Mouse (Mus musculus) kidney, postnatal 36 days (tissue): ENCODE results near the gene Best2.

Source experiments
- DNase-seq, 2 experiments: peaks; one replicate each; pipeline ENCODE4 v3.0.0; 2021 to 2022; ENCODE audit warnings: mixed read lengths in 2 of 2

Gene Best2

GRCm38 (mm10) chr8:85014431-85014830 lies at the start of gene Best2:
Best2 (minus strand) TSS chr8:85014531.
- DNase-seq = no peak

GRCm38 (mm10) chr8:85062603-85063002 lies 48.3 kb upstream of the Best2 start:
- DNase-seq = no peak

DNA sequence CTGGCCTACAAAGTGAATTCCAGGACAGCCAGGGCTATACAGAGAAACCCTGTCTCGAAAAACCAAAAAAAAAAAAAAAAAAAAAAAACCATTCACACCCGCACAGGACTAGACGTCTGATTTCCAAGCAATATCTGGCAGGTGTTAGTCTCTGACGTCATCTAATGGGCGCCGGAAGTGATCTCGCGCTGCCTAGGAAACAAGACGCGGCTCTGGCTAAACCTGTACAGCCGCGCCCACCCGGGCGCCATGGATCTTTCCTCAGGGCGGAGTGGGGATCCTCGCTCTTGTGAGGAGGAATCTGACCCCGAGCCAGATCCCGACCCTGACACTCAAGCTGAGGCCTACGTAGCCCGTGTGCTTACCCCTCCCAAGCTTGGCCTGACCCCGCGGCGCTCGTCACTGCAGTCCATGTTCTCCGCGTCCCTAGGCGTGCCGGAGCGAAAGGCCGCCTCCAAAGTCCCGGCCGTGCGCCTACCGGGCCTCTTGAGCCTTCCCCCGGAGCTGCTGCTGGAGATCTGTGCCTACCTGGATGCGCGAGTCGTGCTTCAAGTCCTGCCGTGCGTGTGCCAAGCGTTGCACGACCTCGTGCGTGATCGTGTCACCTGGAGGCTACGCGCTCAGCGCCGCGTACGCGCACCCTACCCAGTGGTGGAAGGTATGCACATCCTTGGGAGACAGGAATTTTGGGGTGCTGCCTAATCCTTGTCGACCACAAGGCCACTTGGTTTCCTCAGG lies 45.7 kb upstream of the Best2 start, which contains the start of gene Fbxw9:
TSS of gene Fbxw9 (plus strand) at position 177 of the 738 bp plus-strand sequence.
- peak; percentile 95 for DNase-seq

GRCm38 (mm10) chr8:85057367-85057766 lies 43.0 kb upstream of the Best2 start:
- DNase-seq = no peak

DNA sequence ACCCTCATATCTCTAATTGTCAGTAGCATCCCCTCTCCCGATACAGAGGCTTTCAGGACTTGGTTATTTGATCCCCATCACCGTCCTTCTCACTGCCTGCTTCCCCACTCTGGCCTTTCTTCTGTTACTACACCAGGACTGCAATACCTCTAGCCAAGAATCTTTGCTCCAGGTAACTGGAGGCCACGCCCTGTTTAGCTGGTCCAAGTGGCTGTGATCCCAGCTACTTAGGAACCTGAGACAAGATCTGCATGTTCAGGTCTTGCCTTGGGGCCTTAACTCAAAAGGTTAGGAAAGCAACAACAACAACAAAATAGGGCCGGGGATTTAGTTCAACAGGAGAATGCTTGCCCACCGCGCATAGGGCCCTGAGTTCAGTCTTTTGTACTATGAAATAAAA lies 29.3 kb upstream of the Best2 start:
- DNase-seq = no peak

DNA sequence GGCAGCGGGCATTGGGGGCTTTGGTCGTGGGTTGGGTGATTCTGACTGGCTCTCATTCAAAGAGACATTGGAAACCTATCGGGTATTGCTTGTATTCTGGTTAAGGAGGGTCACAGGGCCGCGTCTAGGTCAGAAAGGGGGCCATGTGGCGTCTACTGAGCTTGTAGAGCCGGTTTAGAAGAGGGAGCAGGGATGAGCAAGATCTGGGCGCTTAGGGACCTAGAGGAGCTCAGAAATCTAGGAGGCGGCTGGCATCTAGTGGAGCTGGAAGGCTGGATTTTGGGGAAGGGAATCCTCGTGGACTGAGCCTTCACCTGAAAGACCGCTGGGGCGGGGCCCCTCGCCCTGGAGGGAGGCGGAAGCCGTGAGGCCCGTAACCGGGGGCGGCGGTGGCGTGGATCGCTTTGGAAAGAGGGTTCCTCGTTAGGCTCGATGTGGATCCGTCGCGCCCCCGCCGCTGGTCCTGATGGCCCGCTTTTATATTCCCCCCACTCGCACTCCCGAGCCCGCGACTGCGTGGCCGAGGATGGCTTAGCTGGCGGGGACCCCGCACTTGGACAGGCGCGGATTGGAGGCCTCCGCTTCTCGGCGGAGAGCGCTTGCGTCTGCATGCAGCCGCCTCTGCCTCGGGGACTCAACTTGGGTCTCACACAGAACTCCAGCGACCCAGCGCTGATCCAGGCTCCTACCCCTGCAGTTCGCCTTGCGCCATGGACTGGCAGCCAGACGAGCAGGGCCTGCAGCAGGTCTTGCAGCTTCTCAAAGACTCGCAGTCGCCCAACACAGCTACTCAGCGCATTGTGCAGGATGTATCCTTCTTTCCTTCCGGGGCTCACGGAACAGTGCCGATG lies 23.6 kb upstream of the Best2 start:
- DNase-seq = peak in 1 of 2 experiments; percentile 60

GRCm38 (mm10) chr8:85037366-85037680 lies 23.0 kb upstream of the Best2 start:
- no peak for DNase-seq

DNA sequence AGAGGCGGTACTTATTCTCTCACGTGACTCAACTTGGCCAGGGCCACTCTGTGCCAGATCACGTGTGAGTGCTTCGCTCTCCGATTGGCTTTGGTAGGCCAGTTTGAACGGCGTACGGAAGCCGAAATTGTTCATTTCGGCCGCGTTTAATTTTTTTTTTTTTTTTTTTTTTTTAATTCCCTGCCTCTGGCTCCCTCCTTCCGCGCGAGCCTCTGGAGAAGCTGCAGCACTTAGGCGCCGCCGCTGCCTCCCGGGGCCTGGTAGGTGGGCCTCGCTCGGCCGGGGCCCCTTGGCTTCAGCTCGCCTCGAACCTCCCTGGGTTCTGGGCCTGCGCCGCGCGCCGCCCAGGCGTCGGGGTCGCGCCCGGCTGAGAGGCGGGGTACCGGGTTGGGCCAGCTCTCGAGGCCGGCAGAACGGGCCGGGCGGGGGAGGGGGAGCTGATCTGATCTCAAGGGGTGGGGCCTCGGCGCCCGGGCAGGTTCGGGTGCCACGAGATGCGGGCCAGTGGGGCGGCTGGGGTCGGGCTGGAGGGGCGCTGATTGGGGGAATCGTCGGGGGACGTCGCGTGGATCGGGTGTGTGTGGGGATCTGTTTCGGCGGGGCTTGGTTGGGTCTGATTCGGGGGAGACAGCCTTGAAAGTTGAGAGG lies 22.5 kb upstream of the Best2 start, which contains the start of gene Tnpo2:
TSS of gene Tnpo2 (plus strand) at position 198 of the 648 bp plus-strand sequence.
- DNase-seq = peak; percentile 95 to 98

GRCm38 (mm10) chr8:85036381-85036717 lies 22.0 kb upstream of the Best2 start:
- no peak for DNase-seq

- DNase-seq = peak in 1 of 2 experiments; percentile 44
Measured at GRCm38 (mm10) chr8:85035728-85036310, 21.5 kb upstream of the Best2 start.

- DNase-seq = no peak
Measured at GRCm38 (mm10) chr8:85035165-85035727, 20.9 kb upstream of the Best2 start.

DNA sequence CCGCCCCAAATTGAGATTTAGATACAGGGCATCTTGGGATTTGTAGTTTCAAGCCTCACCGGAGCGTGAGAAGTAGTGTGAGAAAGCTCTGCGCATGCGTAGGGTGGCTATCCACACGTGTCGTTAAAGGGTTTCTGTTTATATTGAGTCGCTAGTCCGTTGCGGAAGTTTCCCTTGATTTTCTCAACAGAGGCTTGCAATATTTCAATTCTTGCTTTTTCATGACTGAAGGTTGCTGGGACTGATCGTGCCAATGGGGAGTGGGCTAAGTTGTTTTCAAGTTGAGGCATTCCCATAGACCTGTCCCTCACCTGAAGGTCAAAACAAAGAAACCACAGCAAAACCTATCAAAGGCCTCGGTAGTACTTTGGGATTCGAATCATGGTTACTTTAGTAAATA lies 20.4 kb upstream of the Best2 start:
- DNase-seq = peak; percentile 86 to 88

- DNase-seq = peak; percentile 38 to 58
Measured at GRCm38 (mm10) chr8:85033867-85034266, 19.5 kb upstream of the Best2 start.

- peak; percentile 71 to 75 for DNase-seq
Measured at GRCm38 (mm10) chr8:85032622-85033311, 18.4 kb upstream of the Best2 start.

GRCm38 (mm10) chr8:85029271-85029670 lies 14.9 kb upstream of the Best2 start:
- no peak for DNase-seq

DNA sequence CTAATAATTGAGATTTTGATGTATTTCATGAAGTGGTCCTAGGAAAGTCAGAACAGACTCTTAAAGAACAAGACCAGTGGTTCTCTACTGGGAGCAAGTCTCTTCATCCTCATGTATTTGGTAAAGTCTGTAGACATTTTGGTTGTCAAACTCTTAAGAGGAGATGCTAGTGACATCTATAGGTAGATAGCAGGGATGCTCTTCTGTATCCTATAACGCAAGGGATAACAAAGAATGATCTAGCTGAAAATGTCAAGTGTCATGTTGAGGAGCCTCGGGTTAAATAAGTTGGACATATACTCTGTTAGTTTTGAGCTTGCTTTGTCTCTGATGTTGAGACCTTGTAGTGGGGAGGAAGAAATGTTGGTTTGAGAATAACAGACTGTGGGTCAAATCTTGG lies 13.6 kb upstream of the Best2 start:
- DNase-seq = no peak

DNA sequence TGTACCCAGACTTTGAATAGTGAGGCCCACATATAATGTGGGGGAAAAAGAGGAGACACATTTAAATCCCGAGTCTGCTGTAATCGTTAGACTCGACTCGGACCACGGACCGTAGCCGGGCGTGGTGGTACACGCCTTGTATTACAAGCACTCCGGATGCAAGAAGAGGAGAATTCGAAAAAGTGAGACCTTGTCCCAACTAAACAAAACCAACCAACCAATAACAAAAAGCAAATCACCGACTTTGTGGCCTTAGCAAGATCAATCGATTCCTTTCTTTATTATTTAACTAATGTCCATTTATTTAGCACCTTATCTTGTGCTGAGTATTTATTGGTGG lies 13.2 kb upstream of the Best2 start:
- DNase-seq = peak in 1 of 2 experiments; percentile 34

GRCm38 (mm10) chr8:85026670-85027515 lies 12.6 kb upstream of the Best2 start, which contains the start of gene Trir:
Trir (plus strand) TSS chr8:85026823.
- DNase-seq = peak; percentile 98 to 99

GRCm38 (mm10) chr8:85025098-85025932 lies 11.0 kb upstream of the Best2 start, which contains the start of gene Asna1:
Asna1 (minus strand) TSS chr8:85025281.
- peak; percentile 90 to 93 for DNase-seq

GRCm38 (mm10) chr8:85023846-85024245 lies 9.5 kb upstream of the Best2 start:
- DNase-seq = no peak
